Mouse (Mus musculus) olfactory bulb, adult 2 months (tissue): ENCODE measurements around the gene Flywch2.

Experiments used
- CTCF ChIP-seq: fragments of 200-500 bp; IDR thresholded peaks from 2 replicates; pipeline ENCODE4 v1.5.1; 2012; ENCODE audit warnings: low read depth, mild to moderate bottlenecking, low read length, moderate library complexity; ENCODE audit not compliant: insufficient read depth
- POLR2A ChIP-seq: fragments of 200-500 bp; IDR thresholded peaks from 2 replicates; pipeline ENCODE4 v1.6.1; 2012; ENCODE audit warnings: mild to moderate bottlenecking, low read depth, low read length, moderate library complexity; ENCODE audit not compliant: insufficient read depth

DNA sequence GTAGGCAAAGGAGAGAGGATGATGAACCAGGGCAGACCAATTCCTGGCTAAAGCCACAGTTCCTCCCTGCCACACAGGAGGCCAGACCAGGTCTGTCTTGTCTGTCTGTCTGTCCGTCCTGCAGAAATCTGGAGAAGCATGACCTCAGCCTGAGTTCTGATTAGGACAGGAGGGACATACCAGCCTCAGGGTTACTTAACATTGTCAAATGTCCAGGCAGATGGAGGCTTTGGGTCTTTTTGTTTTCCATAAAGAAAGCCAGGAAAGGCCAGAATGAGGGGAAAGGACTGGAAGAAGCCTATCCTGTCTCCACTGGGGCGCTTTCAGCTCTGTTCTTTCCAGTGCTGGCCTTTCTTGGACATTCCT, 47.1 kb downstream of the Flywch2 start:
- TF ChIP-seq CTCF, result no peak
- no peak for TF ChIP-seq POLR2A
